Mouse (Mus musculus) MEL (cell line): ENCODE measurements at regions not wholly inside any gene's neighbourhood (a gene's known extent, or its start where the extent isn't known, plus 50 kb on each side); places are given as distances from the start of the nearest gene placed in this dataset.
A peak's percentile ranks its signal among the peaks of the same experiment; 100 is the strongest.

Source experiments
- DNase-seq: peaks from one replicate; pipeline ENCODE4 v3.0.0; 2011; ENCODE audit warnings: low read depth, low spot score
- H3K27ac ChIP-seq: 2 replicates; pipeline ENCODE4 v1.5.1; 2012; ENCODE audit warnings: low read depth, mild to moderate bottlenecking, control low read depth, low read length, moderate library complexity; ENCODE audit not compliant: control insufficient read depth
- H3K27me3 ChIP-seq, 2 experiments: fragments of 150-350 bp in 1 of 2; sonication (generic) in 1 of 2; 2 replicates each; pipeline ENCODE4 v1.6.1; 2012; ENCODE audit warnings: low read length in 2 of 2, mild to moderate bottlenecking in 2 of 2, improper control_type of control experiment in 1 of 2, moderate library complexity in 1 of 2; ENCODE audit not compliant: insufficient read depth in 2 of 2, control insufficient read depth in 1 of 2
- H3K36me3 ChIP-seq, 2 experiments: 2 replicates each; pipeline ENCODE4 v1.6.1; 2012 to 2014; ENCODE audit warnings: low read length in 2 of 2, improper control_type of control experiment in 1 of 2, inconsistent platforms in 1 of 2, mild to moderate bottlenecking in 1 of 2; ENCODE audit not compliant: insufficient read depth in 2 of 2, control insufficient read depth in 1 of 2
- H3K4me1 ChIP-seq, 2 experiments: fragments of 150-350 bp in 1 of 2; sonication (generic) in 1 of 2; 2 replicates each; pipeline ENCODE4 v1.6.1; 2012; ENCODE audit warnings: low read length in 2 of 2, improper control_type of control experiment in 1 of 2, mild to moderate bottlenecking in 1 of 2; ENCODE audit not compliant: insufficient read depth in 2 of 2, control insufficient read depth in 1 of 2
- H3K4me3 ChIP-seq, 2 experiments: fragments of 150-350 bp in 1 of 2; sonication (generic) in 1 of 2; 2 replicates each; pipeline ENCODE4 v1.5.1; 2012; ENCODE audit warnings: low read depth in 2 of 2, low read length in 2 of 2, mild to moderate bottlenecking in 2 of 2, moderate library complexity in 2 of 2, control low read depth in 1 of 2, improper control_type of control experiment in 1 of 2; ENCODE audit not compliant: control insufficient read depth in 1 of 2, insufficient read depth in 1 of 2
- H3K79me2 ChIP-seq: 2 replicates; pipeline ENCODE4 v1.6.1; 2012; ENCODE audit warnings: mild to moderate bottlenecking, low read length, moderate library complexity; ENCODE audit not compliant: control insufficient read depth, poor library complexity, insufficient read depth
- H3K9ac ChIP-seq: 2 replicates; pipeline ENCODE4 v1.6.1; 2012; ENCODE audit warnings: low read depth, mild to moderate bottlenecking, control low read depth, low read length, moderate library complexity; ENCODE audit not compliant: control insufficient read depth, poor library complexity, severe bottlenecking
- H3K9me3 ChIP-seq: fragments of 150-350 bp; sonication (generic); replicated peaks from 2 replicates; pipeline ENCODE4 v1.6.1; 2012; ENCODE audit warnings: mild to moderate bottlenecking, low read length, improper control_type of control experiment, moderate library complexity; ENCODE audit not compliant: insufficient read depth
- CHD2 ChIP-seq: IDR thresholded peaks from 2 replicates; pipeline ENCODE4 v1.6.1; 2011; ENCODE audit warnings: low read length, improper control_type of control experiment
- E2F4 ChIP-seq: IDR thresholded peaks from 2 replicates; pipeline ENCODE4 v1.6.1; 2011; ENCODE audit warnings: low read depth, low read length, improper control_type of control experiment, borderline replicate concordance
- ELF1 ChIP-seq: IDR thresholded peaks from 2 replicates; pipeline ENCODE4 v1.6.1; 2014; ENCODE audit warnings: low read depth, mild to moderate bottlenecking, inconsistent platforms, low read length, improper control_type of control experiment, moderate library complexity
- EP300 ChIP-seq, 2 experiments: IDR thresholded peaks; 2 replicates each; pipeline ENCODE4 v1.6.1; 2011; ENCODE audit warnings: improper control_type of control experiment in 2 of 2, low read length in 2 of 2, low read depth in 1 of 2, mild to moderate bottlenecking in 1 of 2
- ETS1 ChIP-seq: IDR thresholded peaks from 2 replicates; pipeline ENCODE4 v1.6.1; 2012; ENCODE audit warnings: low read depth, mild to moderate bottlenecking, inconsistent platforms, low read length, improper control_type of control experiment, moderate library complexity
- GABPA ChIP-seq: IDR thresholded peaks from 2 replicates; pipeline ENCODE4 v1.6.1; 2012; ENCODE audit warnings: low read depth, mild to moderate bottlenecking, inconsistent platforms, low read length, improper control_type of control experiment, moderate library complexity
- HCFC1 ChIP-seq: IDR thresholded peaks from 2 replicates; pipeline ENCODE4 v1.6.1; 2012; ENCODE audit warnings: low read depth, mild to moderate bottlenecking, inconsistent platforms, low read length, improper control_type of control experiment, moderate library complexity
- JUND ChIP-seq: IDR thresholded peaks from 2 replicates; pipeline ENCODE4 v1.6.1; 2011; ENCODE audit warnings: low read depth, mild to moderate bottlenecking, improper control_type of control experiment, low read length
- KAT2A ChIP-seq: conservative IDR thresholded peaks from 2 replicates; pipeline ENCODE4 v1.6.1; 2012; ENCODE audit warnings: low read depth, low read length, improper control_type of control experiment, inconsistent platforms
- MAFK ChIP-seq: IDR thresholded peaks from 2 replicates; pipeline ENCODE4 v1.6.1; 2011; ENCODE audit warnings: low read depth, mild to moderate bottlenecking, low read length, improper control_type of control experiment, borderline replicate concordance
- MAZ ChIP-seq: IDR thresholded peaks from 2 replicates; pipeline ENCODE4 v1.6.1; 2012; ENCODE audit warnings: low read depth, mild to moderate bottlenecking, inconsistent platforms, low read length, improper control_type of control experiment
- MEF2A ChIP-seq: IDR thresholded peaks from 2 replicates; pipeline ENCODE4 v1.6.1; 2014; ENCODE audit warnings: low read depth, mild to moderate bottlenecking, inconsistent platforms, low read length, improper control_type of control experiment; ENCODE audit not compliant: poor library complexity, insufficient replicate concordance, severe bottlenecking; ENCODE audit errors: extremely low read depth
- MXI1 ChIP-seq: IDR thresholded peaks from 2 replicates; pipeline ENCODE4 v1.6.1; 2011; ENCODE audit warnings: mild to moderate bottlenecking, low read depth, low read length, improper control_type of control experiment
- MYB ChIP-seq: IDR thresholded peaks from 2 replicates; pipeline ENCODE4 v1.6.1; 2011; ENCODE audit warnings: mild to moderate bottlenecking, low read depth, low read length, improper control_type of control experiment
- MYC ChIP-seq: IDR thresholded peaks from 2 replicates; pipeline ENCODE4 v1.6.1; 2011; ENCODE audit warnings: low read depth, mild to moderate bottlenecking, low read length, improper control_type of control experiment, moderate library complexity
- NELFE ChIP-seq: IDR thresholded peaks from 2 replicates; pipeline ENCODE4 v1.6.1; 2011; ENCODE audit warnings: low read depth, low read length, improper control_type of control experiment
- POLR2A ChIP-seq, 2 experiments: IDR thresholded peaks; 2 replicates each; pipeline ENCODE4 v1.6.1; 2011 to 2012; ENCODE audit warnings: low read length in 2 of 2, mild to moderate bottlenecking in 2 of 2, control low read depth in 1 of 2, improper control_type of control experiment in 1 of 2, low read depth in 1 of 2, moderate library complexity in 1 of 2; ENCODE audit not compliant: control insufficient read depth in 1 of 2, insufficient read depth in 1 of 2, poor library complexity in 1 of 2
- POLR2AphosphoS5 ChIP-seq: IDR thresholded peaks from 2 replicates; pipeline ENCODE4 v1.6.1; 2012; ENCODE audit warnings: low read depth, borderline replicate concordance, mild to moderate bottlenecking, inconsistent platforms, low read length, moderate library complexity, mixed read lengths
- RAD21 ChIP-seq: IDR thresholded peaks from 2 replicates; pipeline ENCODE4 v1.6.1; 2011; ENCODE audit warnings: mild to moderate bottlenecking, low read depth, low read length, improper control_type of control experiment
- RCOR1 ChIP-seq: IDR thresholded peaks from 2 replicates; pipeline ENCODE4 v1.6.1; 2012; ENCODE audit warnings: low read depth, mild to moderate bottlenecking, inconsistent platforms, low read length, improper control_type of control experiment
- SMC3 ChIP-seq: IDR thresholded peaks from 2 replicates; pipeline ENCODE4 v1.6.1; 2011; ENCODE audit warnings: low read depth, low read length, improper control_type of control experiment
- TAL1 ChIP-seq: IDR thresholded peaks from 2 replicates; pipeline ENCODE4 v1.6.1; 2012; ENCODE audit warnings: mild to moderate bottlenecking, inconsistent platforms, low read length, moderate library complexity, mixed read lengths
- UBTF ChIP-seq: IDR thresholded peaks from 2 replicates; pipeline ENCODE4 v1.6.1; 2012; ENCODE audit warnings: low read depth, mild to moderate bottlenecking, inconsistent platforms, low read length, improper control_type of control experiment, moderate library complexity, borderline replicate concordance; ENCODE audit not compliant: insufficient read depth
- USF2 ChIP-seq, 2 experiments: IDR thresholded peaks; 2 replicates each; pipeline ENCODE4 v1.6.1; 2011 to 2012; ENCODE audit warnings: improper control_type of control experiment in 2 of 2, low read length in 2 of 2, borderline replicate concordance in 1 of 2, inconsistent platforms in 1 of 2, low read depth in 1 of 2, mild to moderate bottlenecking in 1 of 2; ENCODE audit not compliant: insufficient read depth in 1 of 2
- ZKSCAN1 ChIP-seq: IDR thresholded peaks from 2 replicates; pipeline ENCODE4 v1.6.1; 2012; ENCODE audit warnings: low read depth, mild to moderate bottlenecking, inconsistent platforms, low read length, improper control_type of control experiment, moderate library complexity

GRCm38 (mm10) chr12:109968303-109968702 lies 310.6 kb upstream of the Dio3 start:
- no peaks in the 10 kb centered on the region for H3K9me3 ChIP-seq
- DNase-seq = no peak
- H3K79me2 ChIP-seq = no peaks in the 10 kb centered on the region
- no peak overlapping the region for H3K27ac ChIP-seq
- no peaks in the 10 kb centered on the region for H3K36me3 ChIP-seq
- no peak overlapping the region for H3K9ac ChIP-seq
- no peaks in the 10 kb centered on the region for H3K27me3 ChIP-seq
- no peak overlapping the region for H3K4me3 ChIP-seq
- H3K4me1 ChIP-seq = no peaks in the 10 kb centered on the region
- no peak for TF ChIP-seq MAZ
- TF ChIP-seq MEF2A = no peak
- TF ChIP-seq RCOR1 = no peak
- no peak for TF ChIP-seq EP300 (IDR thresholded peaks at IDR 0.05; ENCODE audit: low read depth in 1 of 2, low read length in 2 of 2)

GRCm38 (mm10) chr12:109971508-109971907 lies 307.4 kb upstream of the Dio3 start:
- Histone ChIP-seq H3K27ac (no peak overlapping the region), H3K9me3 (no peaks in the 10 kb centered on the region), H3K9ac (no peak overlapping the region), H3K4me1 (no peaks in the 10 kb centered on the region), H3K79me2 (no peaks in the 10 kb centered on the region), H3K27me3 (no peaks in the 10 kb centered on the region), H3K36me3 (no peaks in the 10 kb centered on the region), H3K4me3 (no peak overlapping the region)
- no peak for TF ChIP-seq POLR2AphosphoS5
- no peak for TF ChIP-seq UBTF
- no peak for TF ChIP-seq MYB
- no peak for TF ChIP-seq KAT2A
- TF ChIP-seq NELFE = no peak
- TF ChIP-seq MYC = no peak
- no peak for TF ChIP-seq CHD2
- no peak for TF ChIP-seq GABPA
- TF ChIP-seq E2F4 = no peak
- peak; percentile 3 for DNase-seq

GRCm38 (mm10) chr12:109972366-109973015 lies 306.4 kb upstream of the Dio3 start:
- peak; percentile 13 for DNase-seq
- H3K9ac ChIP-seq = no peak overlapping the region
- H3K4me3 ChIP-seq = no peak overlapping the region
- no peak overlapping the region; the same call in 1 of the 2 replicates for H3K27ac ChIP-seq
- H3K27me3 ChIP-seq = no peaks in the 10 kb centered on the region
- TF ChIP-seq RAD21 (no peak), ETS1 (no peak), MAFK (no peak), ELF1 (no peak), ZKSCAN1 (no peak), NELFE (no peak), TAL1 (no peak), MXI1 (no peak), RCOR1 (no peak), USF2 (IDR thresholded peaks at IDR 0.05; ENCODE audit: borderline replicate concordance in 1 of 2, insufficient read depth in 1 of 2, low read depth in 1 of 2, low read length in 2 of 2) (no peak), MAZ (no peak), HCFC1 (no peak), POLR2A (IDR thresholded peaks at IDR 0.05; ENCODE audit: control insufficient read depth in 1 of 2, insufficient read depth in 1 of 2, low read depth in 1 of 2, low read length in 2 of 2, poor library complexity in 1 of 2) (no peak), SMC3 (no peak), JUND (no peak)
- no peaks in the 10 kb centered on the region for H3K4me1 ChIP-seq
- no peaks in the 10 kb centered on the region for H3K36me3 ChIP-seq
- H3K9me3 ChIP-seq = no peaks in the 10 kb centered on the region
- no peaks in the 10 kb centered on the region for H3K79me2 ChIP-seq
